Mouse (Mus musculus): ENCODE results near the gene Was. TPM values are rescaled to one million over a fixed set of nuclear protein-coding genes. Genes with fewer than 3 reads are reported as not detected.

The Was gene
- polyA plus RNA-seq (2017; shearing (Covaris generic)) = 97.9 TPM

DNA sequence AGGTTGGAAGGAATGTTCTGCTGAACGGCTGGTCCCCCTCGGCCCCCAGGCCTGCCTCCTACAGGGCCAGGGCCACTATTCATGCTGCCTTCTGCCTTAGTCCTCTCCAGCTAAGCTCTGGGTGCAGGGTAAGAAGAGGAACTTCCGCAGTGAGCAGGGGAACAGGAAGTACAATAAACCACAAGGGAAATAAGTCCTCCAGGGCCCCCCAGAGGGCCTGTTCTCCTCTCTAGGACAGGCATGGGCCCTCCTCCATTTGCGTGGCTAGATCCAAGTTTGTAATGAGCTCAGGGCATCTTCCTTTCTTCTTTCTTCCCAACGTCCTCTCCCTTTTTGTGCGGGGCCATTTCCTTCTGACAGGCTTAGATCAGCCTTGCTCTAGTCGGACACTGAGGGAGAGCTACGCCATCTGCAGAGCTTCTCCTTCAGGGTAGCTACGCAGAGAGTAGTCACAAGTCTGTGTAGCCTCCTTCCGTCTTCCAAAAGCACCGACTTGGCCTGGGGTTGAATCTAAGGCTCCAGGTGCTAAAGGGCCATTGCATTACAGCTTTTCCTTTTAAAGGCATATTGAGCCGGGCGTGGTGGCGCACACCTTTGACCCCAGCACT, at the start of gene Was:
Was (minus strand) TSS at position 153 of the 608 bp plus-strand sequence.

DNA sequence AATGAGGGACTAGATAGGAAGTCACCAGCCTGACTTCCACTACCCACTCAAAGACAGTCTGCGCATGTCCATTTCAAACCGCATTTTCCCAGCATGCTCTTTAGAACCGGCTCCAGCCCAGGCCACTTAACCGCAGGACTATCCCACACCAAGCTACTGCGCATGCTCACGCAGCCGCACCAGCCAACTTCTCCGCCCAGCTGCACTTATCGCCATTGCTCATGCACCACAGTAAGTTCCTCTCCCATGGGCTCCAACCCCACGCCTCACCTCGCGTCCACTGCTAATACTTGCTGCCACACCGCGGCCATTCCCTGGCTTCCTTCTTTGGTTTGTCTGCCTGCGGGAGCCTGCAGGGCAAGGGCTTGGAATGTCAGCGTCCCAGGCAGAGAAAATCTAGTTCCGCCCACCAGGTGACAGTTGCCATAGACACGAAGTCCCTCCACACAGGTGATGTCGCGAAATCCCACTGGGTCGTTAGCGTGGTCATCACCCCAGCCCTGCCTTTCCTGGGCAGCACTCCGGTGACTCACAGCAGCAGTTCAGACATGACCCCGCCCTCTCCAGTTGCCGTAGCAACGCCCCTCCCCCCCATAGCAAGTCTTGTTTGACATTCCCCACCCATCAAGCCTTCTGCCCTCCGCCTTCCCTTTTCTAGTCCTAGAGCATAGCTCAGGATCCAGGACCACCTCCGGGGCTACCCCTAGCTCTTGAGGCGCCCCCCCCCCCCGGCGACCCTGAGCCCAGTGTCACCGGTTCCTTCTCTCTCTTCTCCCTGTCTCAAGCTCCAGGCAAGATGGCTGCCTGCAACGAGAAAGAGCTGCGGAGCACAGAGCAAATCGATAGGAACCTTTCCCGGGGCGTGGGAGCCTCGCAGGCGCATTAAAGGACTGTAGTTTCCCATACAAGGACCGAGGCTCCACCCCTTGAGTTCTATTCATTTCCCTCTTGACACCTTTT, 42.0 kb upstream of the Was start, which contains the start of gene Wdr13:
Wdr13 (minus strand) TSS at position 876 of the 960 bp plus-strand sequence.

DNA sequence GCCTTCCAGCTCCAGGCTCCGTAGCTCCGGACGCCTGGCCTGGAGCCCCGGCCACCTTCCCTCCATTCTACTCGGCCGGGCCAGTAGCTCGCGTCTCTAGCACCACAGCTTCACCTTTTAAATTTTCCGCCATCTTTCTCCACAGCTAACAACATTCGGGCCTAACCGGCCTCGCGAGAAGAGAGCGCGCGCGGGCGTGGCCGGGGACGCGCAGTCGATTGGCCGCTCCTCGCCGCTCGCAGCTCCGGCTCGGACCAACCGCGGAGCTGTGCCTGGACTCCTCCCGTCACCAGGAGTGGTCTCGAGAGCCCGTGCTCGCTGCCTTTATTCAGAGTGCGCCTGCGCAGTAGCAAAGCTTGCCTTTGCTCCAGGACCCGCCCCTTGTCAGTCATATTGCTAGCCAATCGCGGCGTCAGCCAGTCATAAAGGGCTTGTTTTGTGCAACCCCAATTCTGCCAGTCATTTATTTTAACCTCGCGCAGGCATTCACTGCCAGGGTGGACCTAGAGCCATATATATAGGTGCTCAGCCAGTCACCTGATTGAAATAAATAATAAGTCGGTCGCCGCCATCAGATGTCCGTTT, 15.8 kb downstream of the Was start, which contains the start of gene Suv39h1:
Suv39h1 (minus strand) TSS at position 331 of the 585 bp plus-strand sequence.

Other genes starting within 250 kb of the Was start
- gene Otud5, start 249.1 kb downstream of the Was start, polyA plus RNA-seq (2017; shearing (Covaris generic)) = 221 TPM
- 50.5 TPM for gene Pim2, start 212.2 kb downstream of the Was start, polyA plus RNA-seq (2017; shearing (Covaris generic))
- gene Slc35a2, start 206.5 kb downstream of the Was start, polyA plus RNA-seq (2017; shearing (Covaris generic)) = 35.8 TPM
- 136 TPM for gene Pqbp1, start 191.2 kb downstream of the Was start, polyA plus RNA-seq (2017; shearing (Covaris generic))
- gene Timm17b, start 191.1 kb downstream of the Was start, polyA plus RNA-seq (2017; shearing (Covaris generic)) = 122 TPM
- gene Gm10491, start 182.7 kb downstream of the Was start, polyA plus RNA-seq (2017; shearing (Covaris generic)) = not detected
- gene Gm10490, start 181.0 kb downstream of the Was start, polyA plus RNA-seq (2017; shearing (Covaris generic)) = not detected
- not detected for gene Pcsk1n, start 170.7 kb downstream of the Was start, polyA plus RNA-seq (2017; shearing (Covaris generic))
- not detected for gene Eras, start 161.9 kb downstream of the Was start, polyA plus RNA-seq (2017; shearing (Covaris generic))
- 15.6 TPM for gene Hdac6, start 142.6 kb downstream of the Was start, polyA plus RNA-seq (2017; shearing (Covaris generic))
- gene Gata1, start 112.4 kb downstream of the Was start, polyA plus RNA-seq (2017; shearing (Covaris generic)) = 58.7 TPM
- not detected for gene Glod5, start 72.0 kb downstream of the Was start, polyA plus RNA-seq (2017; shearing (Covaris generic))
- 28.1 TPM for gene Suv39h1, start 15.7 kb downstream of the Was start, polyA plus RNA-seq (2017; shearing (Covaris generic))
- 21.2 TPM for gene Wdr13, start 42.4 kb upstream of the Was start, polyA plus RNA-seq (2017; shearing (Covaris generic))
- gene Rbm3, start 55.4 kb upstream of the Was start, polyA plus RNA-seq (2017; shearing (Covaris generic)) = 638 TPM
- gene Tbc1d25, start 85.7 kb upstream of the Was start, polyA plus RNA-seq (2017; shearing (Covaris generic)) = 17.5 TPM
- 125 TPM for gene Ebp, start 103.0 kb upstream of the Was start, polyA plus RNA-seq (2017; shearing (Covaris generic))
- 0.10 TPM for gene Porcn, start 116.0 kb upstream of the Was start, polyA plus RNA-seq (2017; shearing (Covaris generic))
- gene Ftsj1, start 161.9 kb upstream of the Was start, polyA plus RNA-seq (2017; shearing (Covaris generic)) = 23.1 TPM
- not detected for gene Slc38a5, start 180.6 kb upstream of the Was start, polyA plus RNA-seq (2017; shearing (Covaris generic))
- gene Ssxb10, start 236.9 kb upstream of the Was start, polyA plus RNA-seq (2017; shearing (Covaris generic)) = not detected